Mouse (Mus musculus) spleen, adult 2 months (tissue): ENCODE data around the gene Rnf114. TPM values are rescaled to one million over a fixed set of nuclear protein-coding genes. Genes with fewer than 3 reads are reported as not detected.
A peak's percentile ranks its signal among the peaks of the same experiment; 100 is the strongest.

Experiments
- DNase-seq, 2 experiments: peaks; one replicate each; pipeline versions ENCODE4 v3.0.0 to v3.0.0-alpha.2; 2012 to 2021; ENCODE audit warnings: low spot score in 2 of 2, low read depth in 1 of 2
- H3K27ac ChIP-seq: fragments of 200-500 bp; 2 replicates; pipeline ENCODE4 v1.5.1; 2012; ENCODE audit warnings: low read length, inconsistent platforms; ENCODE audit not compliant: insufficient read depth
- H3K27me3 ChIP-seq: fragments of 200-500 bp; 2 replicates; pipeline ENCODE4 v1.6.1; 2012; ENCODE audit warnings: mild to moderate bottlenecking, moderate library complexity, low read length, inconsistent platforms; ENCODE audit not compliant: control insufficient read depth, insufficient read depth
- H3K36me3 ChIP-seq: fragments of 200-500 bp; 2 replicates; pipeline ENCODE4 v1.6.1; 2012; ENCODE audit warnings: mild to moderate bottlenecking, low read length, inconsistent platforms; ENCODE audit not compliant: control insufficient read depth, insufficient read depth
- H3K4me1 ChIP-seq: fragments of 200-500 bp; 2 replicates; pipeline ENCODE4 v1.6.1; 2011; ENCODE audit warnings: inconsistent platforms; ENCODE audit not compliant: control insufficient read depth, insufficient read depth, insufficient read length
- H3K4me3 ChIP-seq: fragments of 200-500 bp; 2 replicates; pipeline ENCODE4 v1.5.1; 2011; ENCODE audit warnings: mild to moderate bottlenecking, inconsistent platforms; ENCODE audit not compliant: insufficient read depth, insufficient read length; ENCODE audit errors: extremely low read depth
- CTCF ChIP-seq: fragments of 200-500 bp; IDR thresholded peaks from 2 replicates; pipeline ENCODE4 v1.5.1; 2011; ENCODE audit warnings: mild to moderate bottlenecking, inconsistent platforms; ENCODE audit not compliant: insufficient read depth, insufficient read length, insufficient replicate concordance; ENCODE audit errors: extremely low read depth
- POLR2A ChIP-seq: fragments of 200-500 bp; IDR thresholded peaks from 2 replicates; pipeline ENCODE4 v1.6.1; 2011; ENCODE audit warnings: low read depth, low read length, inconsistent platforms
- WGBS: fragments of 180-500 bp; shearing (Covaris S2); methylation state at CpG from one replicate; pipeline ENCODE4 v1.1.7; 2018; 5-methylcytosine and 5-hydroxymethylcytosine counted together
- polyA plus RNA-seq: library from polyadenylated mRNA; depleted of rRNA; stranded (reverse); fragments of >200 nt; gene quantifications from 2 replicates; pipeline ENCODE4 v1.2.3, GENCODE M21; 2012

The Rnf114 gene
- polyA plus RNA-seq, 1 experiment: 88.0 TPM

GRCm38 (mm10) chr2:167459071-167459865 is 33.2 kb upstream of the Rnf114 start:
- no peak for DNase-seq
- Histone ChIP-seq H3K36me3 (peaks cover 30% of the 10 kb centered on the region), H3K27ac (no peak overlapping the region), H3K4me1 (no peaks in the 10 kb centered on the region), H3K4me3 (no peak overlapping the region), H3K27me3 (no peaks in the 10 kb centered on the region)
- WGBS: 98% methylated on average over 6 of the region's 6 CpGs
- no peak for TF ChIP-seq CTCF
- no peak for TF ChIP-seq POLR2A

DNA sequence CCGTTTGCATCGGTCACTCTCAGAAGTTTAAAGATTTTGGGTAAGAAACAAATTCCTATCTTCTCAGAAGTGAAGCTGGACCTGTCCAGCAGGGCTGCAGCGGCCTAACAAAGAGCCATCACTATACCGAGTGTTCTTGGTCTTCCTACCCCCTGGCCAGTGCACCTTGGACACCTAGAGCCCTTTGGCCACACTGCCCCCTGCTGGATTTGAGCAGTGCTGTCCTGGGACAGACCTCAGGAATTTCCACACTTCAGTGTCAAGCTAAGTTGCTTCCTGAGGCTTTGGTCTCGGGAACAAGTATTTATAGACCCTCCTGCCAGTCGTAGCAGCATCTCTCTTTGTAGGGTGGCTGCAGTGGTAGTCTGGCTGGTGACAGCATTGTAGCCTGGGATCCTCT is 29.5 kb upstream of the Rnf114 start:
- Histone ChIP-seq H3K4me1 (no peaks in the 10 kb centered on the region), H3K27ac (no peak overlapping the region), H3K4me3 (no peak overlapping the region), H3K27me3 (no peaks in the 10 kb centered on the region), H3K36me3 (peaks cover 21% of the 10 kb centered on the region)
- WGBS: 76% methylated on average over 6 of the region's 6 CpGs
- TF ChIP-seq POLR2A (no peak), CTCF (peak; percentile 74; the same call in 1 of the 2 replicates)
- DNase-seq: peak in 1 of 2 experiments; percentile 46

DNA sequence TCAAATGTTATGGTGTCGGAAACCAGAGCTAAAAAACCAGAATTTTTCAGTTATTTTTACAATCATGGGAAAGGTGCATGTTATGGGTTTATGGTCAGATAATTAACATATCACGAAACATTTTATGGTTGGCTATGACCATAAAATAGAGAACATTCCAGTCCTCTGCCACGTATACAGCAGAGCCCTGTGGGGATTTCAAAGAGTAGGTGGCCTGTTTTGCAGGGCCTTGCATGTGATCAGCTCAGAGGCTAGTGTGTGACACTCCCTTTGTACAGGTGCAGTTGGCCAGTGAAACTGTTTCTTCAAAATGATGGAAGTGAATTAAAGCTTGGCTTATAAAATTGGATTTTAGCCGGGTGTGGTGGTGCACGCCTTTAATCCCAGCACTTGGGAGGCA is 28.6 kb upstream of the Rnf114 start:
- no peak for DNase-seq
- H3K27ac ChIP-seq: no peak overlapping the region

GRCm38 (mm10) chr2:167465951-167466350 is 26.5 kb upstream of the Rnf114 start:
- H3K4me1 ChIP-seq: no peaks in the 10 kb centered on the region
- no peak overlapping the region for H3K27ac ChIP-seq
- H3K4me3 ChIP-seq: no peak overlapping the region
- no peak for TF ChIP-seq POLR2A
- no peaks in the 10 kb centered on the region for H3K27me3 ChIP-seq
- no peak for DNase-seq
- WGBS: 93% methylated on average over 3 of the region's 3 CpGs
- peaks cover 29% of the 10 kb centered on the region for H3K36me3 ChIP-seq

More for the DNA sequence above, 28.6 kb upstream of the Rnf114 start:
- H3K27me3 ChIP-seq: no peaks in the 10 kb centered on the region
- 92% methylated on average over 5 of the region's 5 CpGs for WGBS
- H3K36me3 ChIP-seq: peaks cover 27% of the 10 kb centered on the region
- TF ChIP-seq POLR2A (no peak), CTCF (no peak)
- H3K4me1 ChIP-seq: no peaks in the 10 kb centered on the region
- H3K4me3 ChIP-seq: no peak overlapping the region

GRCm38 (mm10) chr2:167467214-167467613 is 25.2 kb upstream of the Rnf114 start:
- Histone ChIP-seq H3K36me3 (peaks cover 37% of the 10 kb centered on the region), H3K27me3 (no peaks in the 10 kb centered on the region), H3K4me3 (no peak overlapping the region), H3K4me1 (no peaks in the 10 kb centered on the region), H3K27ac (no peak overlapping the region)
- 75% methylated on average over 5 of the region's 5 CpGs for WGBS
- DNase-seq: no peak
- no peak for TF ChIP-seq CTCF
- TF ChIP-seq POLR2A: no peak

- no peak overlapping the region for H3K27ac ChIP-seq
- DNase-seq: no peak
- no peaks in the 10 kb centered on the region for H3K4me1 ChIP-seq
- H3K4me3 ChIP-seq: no peak overlapping the region
- peaks cover 44% of the 10 kb centered on the region for H3K36me3 ChIP-seq
- no peak for TF ChIP-seq CTCF
- TF ChIP-seq POLR2A: no peak
- H3K27me3 ChIP-seq: no peaks in the 10 kb centered on the region
- 85% methylated on average over 6 of the region's 6 CpGs for WGBS
Measured at GRCm38 (mm10) chr2:167468444-167468843, 24.0 kb upstream of the Rnf114 start.

- no peaks in the 10 kb centered on the region for H3K27me3 ChIP-seq
- TF ChIP-seq CTCF (no peak), POLR2A (no peak)
- no peak for DNase-seq
- peaks cover 53% of the 10 kb centered on the region for H3K36me3 ChIP-seq
- no peak overlapping the region for H3K4me3 ChIP-seq
- 90% methylated on average over 3 of the region's 3 CpGs for WGBS
- no peak overlapping the region for H3K27ac ChIP-seq
- no peaks in the 10 kb centered on the region for H3K4me1 ChIP-seq
Measured at GRCm38 (mm10) chr2:167470611-167471010, 21.8 kb upstream of the Rnf114 start.
